ENCODE assay signal across 25 mouse cellular contexts in the genomic region with DNA sequence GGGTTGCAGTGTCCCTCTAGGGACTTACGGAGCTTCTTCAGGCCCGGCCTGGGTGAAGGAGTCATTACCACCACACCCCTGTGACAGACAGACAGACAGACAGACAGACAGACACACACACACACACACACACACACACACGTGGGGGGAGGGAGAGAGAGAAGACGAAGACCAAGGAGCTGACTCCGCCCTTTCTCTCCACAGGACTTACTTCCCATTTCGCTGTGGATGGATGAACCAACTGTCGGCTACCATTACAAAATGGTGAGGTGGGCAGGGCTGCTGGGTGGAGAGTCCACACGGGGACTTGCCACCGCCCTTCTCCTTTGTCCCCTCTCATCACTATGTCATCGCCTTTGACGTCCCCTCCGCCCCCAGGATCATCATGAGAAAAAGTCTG. TPM values are rescaled to one million over a fixed set of nuclear protein-coding genes. Genes with fewer than 3 reads are reported as not detected.
DNase-seq lines count a peak whose midpoint lies in the region; ATAC-seq and TF ChIP-seq lines count a peak whose summit lies in the region.
"Had no signal": no experiment of that assay in that cellular context is flagged by ENCODE, and none has a peak within 500 bp of the region (broad histone marks: within the 10 kb centered on the region; RNA-seq: fewer than 3 reads in every experiment).

No protein-coding gene starts in this region.

- peak overlapping the region; percentile 16; the same call in 1 of the 2 replicates for H3K4me2 ChIP-seq in liver, postnatal 0 days (ENCODE audit: low read depth, low read length)
- no peak overlapping the region for H3K4me2 ChIP-seq in liver, embryonic 12.5 days
- H3K4me2 ChIP-seq: hindbrain, embryonic 14.5 days; midbrain, embryonic 11.5 days; stomach, embryonic 15.5 days had no signal

- H3K9ac ChIP-seq in liver, postnatal 0 days (replicated peaks), result no peak overlapping the region
- H3K9ac ChIP-seq in liver, embryonic 12.5 days, result no peak overlapping the region
- peak overlapping the region; percentile 27; the same call in 1 of the 2 replicates for H3K9ac ChIP-seq in ES-E14 (ENCODE audit: insufficient read depth, low read depth, low read length, poor library complexity, severe bottlenecking)
- H3K9ac ChIP-seq: hindbrain, embryonic 14.5 days; stomach, embryonic 15.5 days had no signal

- no peaks in the 10 kb centered on the region for H3K9me3 ChIP-seq in liver, postnatal 0 days (ENCODE audit: low read length)
- no peaks in the 10 kb centered on the region for H3K9me3 ChIP-seq in liver, embryonic 12.5 days (replicated peaks)
- H3K9me3 ChIP-seq in ES-E14 (ENCODE audit: control insufficient read depth, insufficient read depth, low read depth, low read length), result no peaks in the 10 kb centered on the region
- H3K9me3 ChIP-seq: embryonic facial prominence, embryonic 10.5 days; limb, embryonic 10.5 days; stomach, embryonic 15.5 days had no signal

- 0 out of 2 replicates have a peak overlapping the region, but pooled peaks have one; percentile 16 for H3K27ac ChIP-seq in liver, postnatal 0 days (ENCODE audit: low read depth)
- no peak overlapping the region for H3K27ac ChIP-seq in liver, embryonic 12.5 days
- no peak overlapping the region for H3K27ac ChIP-seq in ES-E14 (ENCODE audit: insufficient read depth, low read depth, low read length, poor library complexity, severe bottlenecking)
- H3K27ac ChIP-seq in bone marrow macrophage, adult 2 months (ENCODE audit: insufficient read depth, low read depth, low read length), result 0 out of 2 replicates have a peak overlapping the region, but pooled peaks have one; percentile 4
- H3K27ac ChIP-seq: embryonic facial prominence, embryonic 10.5 days; hindbrain, embryonic 14.5 days; kidney, postnatal 0 days; limb, embryonic 10.5 days; macrophage; stomach, embryonic 15.5 days had no signal

- peaks cover 35% of the 10 kb centered on the region for H3K36me3 ChIP-seq in liver, postnatal 0 days (replicated peaks; ENCODE audit: insufficient read depth, low read length)
- peaks cover 53% of the 10 kb centered on the region for H3K36me3 ChIP-seq in liver, embryonic 12.5 days
- H3K36me3 ChIP-seq in ES-E14 (ENCODE audit: control insufficient read depth, insufficient read depth, low read length, poor library complexity, severe bottlenecking), result peaks cover 6% of the 10 kb centered on the region; the same call in 1 of the 2 replicates

- in situ Hi-C loops in ES-E14 (cut with MboI; ENCODE audit: low sequenced_read_pairs in 2 of 2, unreplicated experiment in 2 of 2), result no loop called here

- H3K4me3 ChIP-seq in liver, postnatal 0 days (ENCODE audit: low read depth, low read length), result no peak overlapping the region
- no peak overlapping the region for H3K4me3 ChIP-seq in liver, embryonic 12.5 days
- H3K4me3 ChIP-seq in ES-E14 (ENCODE audit: insufficient read depth in 1 of 2, low read depth in 1 of 2, low read length in 2 of 2, poor library complexity in 1 of 2, severe bottlenecking in 1 of 2), result peak overlapping the region; percentile 36 to 44; a peak in 3 of 4 replicates
- no peak overlapping the region for H3K4me3 ChIP-seq in bone marrow macrophage, adult 2 months (ENCODE audit: insufficient read depth, low read length)
- H3K4me3 ChIP-seq: embryonic facial prominence, embryonic 10.5 days; limb, embryonic 10.5 days; stomach, embryonic 15.5 days had no signal

- no peak for TF ChIP-seq CTCF in liver, postnatal 0 days (IDR thresholded peaks at IDR 0.05; ENCODE audit: low read depth)
- TF ChIP-seq CTCF in bone marrow macrophage, adult 2 months (IDR thresholded peaks at IDR 0.05; ENCODE audit: low read depth, low read length), result no peak

- WGBS in liver, postnatal 0 days (ENCODE audit: insufficient replicate concordance), result 60% methylated on average over 12 of the region's 12 CpGs
- 64% methylated on average over 11 of the region's 12 CpGs for WGBS in liver, embryonic 12.5 days (ENCODE audit: insufficient replicate concordance)

- no peak for DNase-seq in liver, postnatal 0 days
- no peak for DNase-seq in ES-E14 (ENCODE audit: low read depth, low spot score)
- peak; percentile 54 to 63 for DNase-seq in monocyte, adult 2 months (ENCODE audit: low read depth in 1 of 2, low spot score in 2 of 2)
- DNase-seq in heart, postnatal 4 days, result no peak
- DNase-seq in layer of hippocampus, postnatal 10 days (ENCODE audit: low spot score in 2 of 2), result no peak
- no peak for DNase-seq in spleen, adult 18-20 months
- DNase-seq: adrenal gland, adult 2 months; cerebellum, adult 2 months; gastrocnemius, postnatal 10 days; kidney, adult 18-20 months; liver; retina, postnatal 1 day; right cerebral cortex, postnatal 25 days; thymus, postnatal 25 days had no signal

- TF ChIP-seq EP300 in liver, postnatal 0 days (IDR thresholded peaks at IDR 0.05; ENCODE audit: low read depth), result no peak

- H3K27me3 ChIP-seq in liver, postnatal 0 days (ENCODE audit: insufficient read depth, low read length), result no peaks in the 10 kb centered on the region
- no peaks in the 10 kb centered on the region for H3K27me3 ChIP-seq in liver, embryonic 12.5 days (replicated peaks)
- H3K27me3 ChIP-seq: stomach, embryonic 15.5 days had no signal

- no peak for TF ChIP-seq POLR2A in bone marrow macrophage, adult 2 months (IDR thresholded peaks at IDR 0.05; ENCODE audit: borderline replicate concordance, low read depth, low read length)

- 0 out of 2 replicates have a peak, but pooled peaks have one; percentile 28 for ATAC-seq in liver, postnatal 0 days
- ATAC-seq in liver, embryonic 12.5 days, result no peak
- ATAC-seq: forebrain, embryonic 16.5 days; inflammation-experienced regulatory T-cells, adult 6 months had no signal

- peaks cover 12% of the 10 kb centered on the region for H3K4me1 ChIP-seq in liver, postnatal 0 days (ENCODE audit: insufficient read depth)
- peaks cover 38% of the 10 kb centered on the region for H3K4me1 ChIP-seq in liver, embryonic 12.5 days
- H3K4me1 ChIP-seq in ES-E14 (ENCODE audit: control insufficient read depth in 2 of 2, insufficient read depth in 2 of 2, low read length in 2 of 2, poor library complexity in 1 of 2), result peaks cover 3 to 8% of the 10 kb centered on the region in 2 experiments; a peak in 2 of 4 replicates
- peaks cover 47% of the 10 kb centered on the region for H3K4me1 ChIP-seq in bone marrow macrophage, adult 2 months (ENCODE audit: control insufficient read depth, insufficient read depth, low read length)

TF ChIP-seq in ES-E14, 5 proteins besides CTCF, POLR2A, EP300 and RAD21:
- TF ChIP-seq CHD2 (IDR thresholded peaks at IDR 0.05; ENCODE audit: low read depth, low read length) (no peak), HCFC1 (IDR thresholded peaks at IDR 0.05; ENCODE audit: borderline replicate concordance, insufficient read depth, low read length) (no peak), ZNF384 (IDR thresholded peaks at IDR 0.05; ENCODE audit: low read depth, low read length) (no peak), ZC3H11A (IDR thresholded peaks at IDR 0.05; ENCODE audit: borderline replicate concordance, low read depth, low read length) (no peak), MAFK (IDR thresholded peaks at IDR 0.05; ENCODE audit: insufficient read depth, low read depth, low read length) (no peak)

RNA-seq across cellular contexts. Expression of a gene that starts 4.7 kb away (rescaled TPM):
- 0.77 and 1.6 TPM in 2 replicates for polyA plus RNA-seq in liver, postnatal 0 days (2015; fragmentation: Nextera tagmentation; extraction: Ambion mirVana)
- 0.54 and 0.78 TPM in 2 replicates for polyA plus RNA-seq in liver, embryonic 12.5 days (2016; fragmentation: Nextera tagmentation; extraction: Ambion mirVana)
- 4.0 and 5.9 TPM in 2 replicates for total RNA-seq in ES-E14 (2012; rRNA removed)
- 20.8 and 27.0 TPM in 2 replicates for polyA plus RNA-seq in bone marrow macrophage, adult 2 months (2012; ENCODE audit: insufficient read depth, insufficient read length, missing spikeins)
- 1 to 10 TPM; 3.7 to 4.2 TPM for total RNA-seq in heart, postnatal 4 days (2021)
- total RNA-seq in layer of hippocampus, postnatal 10 days (2021), result 1 to 10 TPM; 2.7 to 3.0 TPM

RNA-seq across cellular contexts. Expression of a gene that starts 6.0 kb away (rescaled TPM):
- polyA plus RNA-seq in liver, postnatal 0 days (2015; fragmentation: Nextera tagmentation; extraction: Ambion mirVana), result 65.0 and 74.7 TPM in 2 replicates
- polyA plus RNA-seq in liver, embryonic 12.5 days (2016; fragmentation: Nextera tagmentation; extraction: Ambion mirVana), result 77.2 and 78.5 TPM in 2 replicates
- total RNA-seq in ES-E14 (2012; rRNA removed), result 19.4 and 20.8 TPM in 2 replicates
- 392 and 412 TPM in 2 replicates for polyA plus RNA-seq in bone marrow macrophage, adult 2 months (2012; ENCODE audit: insufficient read depth, insufficient read length, missing spikeins)
- total RNA-seq in heart, postnatal 4 days (2021), result 10 to 100 TPM; 31.8 to 34.0 TPM
- total RNA-seq in layer of hippocampus, postnatal 10 days (2021), result 100 to 1,000 TPM; 150 to 152 TPM

RNA-seq across cellular contexts. Expression of a gene that starts 10.5 kb away (rescaled TPM):
- 0.14 and 0.29 TPM in 2 replicates for polyA plus RNA-seq in liver, postnatal 0 days (2015; fragmentation: Nextera tagmentation; extraction: Ambion mirVana)
- 0.33 and 0.50 TPM in 2 replicates for polyA plus RNA-seq in liver, embryonic 12.5 days (2016; fragmentation: Nextera tagmentation; extraction: Ambion mirVana)
- 0.89 and 1.7 TPM in 2 replicates for total RNA-seq in ES-E14 (2012; rRNA removed)
- 1.9 and 2.8 TPM in 2 replicates for polyA plus RNA-seq in bone marrow macrophage, adult 2 months (2012; ENCODE audit: insufficient read depth, insufficient read length, missing spikeins)
- under 1 TPM in 1 of 2 experiments, not detected in 1; 0.26 TPM for total RNA-seq in heart, postnatal 4 days (2021)
- under 1 TPM; 0.62 to 0.69 TPM for total RNA-seq in layer of hippocampus, postnatal 10 days (2021)

RNA-seq across cellular contexts. Expression of a gene that starts 11.4 kb away (rescaled TPM):
- polyA plus RNA-seq in liver, postnatal 0 days (2015; fragmentation: Nextera tagmentation; extraction: Ambion mirVana), result 20.3 and 21.0 TPM in 2 replicates
- 23.7 and 25.0 TPM in 2 replicates for polyA plus RNA-seq in liver, embryonic 12.5 days (2016; fragmentation: Nextera tagmentation; extraction: Ambion mirVana)
- total RNA-seq in ES-E14 (2012; rRNA removed), result 31.1 and 42.1 TPM in 2 replicates
- polyA plus RNA-seq in bone marrow macrophage, adult 2 months (2012; ENCODE audit: insufficient read depth, insufficient read length, missing spikeins), result 331 and 390 TPM in 2 replicates
- 10 to 100 TPM; 80.3 to 90.9 TPM for total RNA-seq in heart, postnatal 4 days (2021)
- 100 to 1,000 TPM; 146 to 150 TPM for total RNA-seq in layer of hippocampus, postnatal 10 days (2021)

RNA-seq across cellular contexts. Expression of a gene that starts 21.5 kb away (rescaled TPM):
- 69.9 and 72.1 TPM in 2 replicates for polyA plus RNA-seq in liver, postnatal 0 days (2015; fragmentation: Nextera tagmentation; extraction: Ambion mirVana)
- polyA plus RNA-seq in liver, embryonic 12.5 days (2016; fragmentation: Nextera tagmentation; extraction: Ambion mirVana), result 191 and 205 TPM in 2 replicates
- 260 and 291 TPM in 2 replicates for total RNA-seq in ES-E14 (2012; rRNA removed)
- 153 and 164 TPM in 2 replicates for polyA plus RNA-seq in bone marrow macrophage, adult 2 months (2012; ENCODE audit: insufficient read depth, insufficient read length, missing spikeins)
- 10 to 100 TPM; 67.6 to 76.6 TPM for total RNA-seq in heart, postnatal 4 days (2021)
- total RNA-seq in layer of hippocampus, postnatal 10 days (2021), result 10 to 100 TPM; 56.2 to 64.6 TPM

Comparison
In these comparisons a context has a peak if more than half of its experiments do, and no peak if none do; other contexts are left out.
1. H3K27ac ChIP-seq: peak in liver, postnatal 0 days (single experiment) and bone marrow macrophage, adult 2 months (single experiment); none in liver, embryonic 12.5 days (single experiment) and ES-E14 (single experiment).
2. DNase-seq: peak in monocyte, adult 2 months (2 of 2); none in liver, postnatal 0 days (single experiment), ES-E14 (single experiment), heart, postnatal 4 days (single experiment), layer of hippocampus, postnatal 10 days (0 of 2) and spleen, adult 18-20 months (0 of 2).
3. H3K4me3 ChIP-seq: peak in ES-E14 (2 of 2); none in liver, postnatal 0 days (single experiment), liver, embryonic 12.5 days (single experiment) and bone marrow macrophage, adult 2 months (single experiment).